Mouse (Mus musculus) neural tube, postnatal 0 days (tissue): Measurements from ENCODE around the gene Uqcr10. TPM values are rescaled to one million over a fixed set of nuclear protein-coding genes. Genes with fewer than 3 reads are reported as not detected.

Experiments used
- polyA plus RNA-seq: library from polyadenylated mRNA; unstranded; fragments of >200 nt; fragmentation: Nextera tagmentation; extraction: Ambion mirVana; gene quantifications from 2 replicates; pipeline ENCODE4 v1.2.1, GENCODE M21; 2015

The Uqcr10 gene
- polyA plus RNA-seq: 1,112 and 1,229 TPM in 2 replicates

DNA sequence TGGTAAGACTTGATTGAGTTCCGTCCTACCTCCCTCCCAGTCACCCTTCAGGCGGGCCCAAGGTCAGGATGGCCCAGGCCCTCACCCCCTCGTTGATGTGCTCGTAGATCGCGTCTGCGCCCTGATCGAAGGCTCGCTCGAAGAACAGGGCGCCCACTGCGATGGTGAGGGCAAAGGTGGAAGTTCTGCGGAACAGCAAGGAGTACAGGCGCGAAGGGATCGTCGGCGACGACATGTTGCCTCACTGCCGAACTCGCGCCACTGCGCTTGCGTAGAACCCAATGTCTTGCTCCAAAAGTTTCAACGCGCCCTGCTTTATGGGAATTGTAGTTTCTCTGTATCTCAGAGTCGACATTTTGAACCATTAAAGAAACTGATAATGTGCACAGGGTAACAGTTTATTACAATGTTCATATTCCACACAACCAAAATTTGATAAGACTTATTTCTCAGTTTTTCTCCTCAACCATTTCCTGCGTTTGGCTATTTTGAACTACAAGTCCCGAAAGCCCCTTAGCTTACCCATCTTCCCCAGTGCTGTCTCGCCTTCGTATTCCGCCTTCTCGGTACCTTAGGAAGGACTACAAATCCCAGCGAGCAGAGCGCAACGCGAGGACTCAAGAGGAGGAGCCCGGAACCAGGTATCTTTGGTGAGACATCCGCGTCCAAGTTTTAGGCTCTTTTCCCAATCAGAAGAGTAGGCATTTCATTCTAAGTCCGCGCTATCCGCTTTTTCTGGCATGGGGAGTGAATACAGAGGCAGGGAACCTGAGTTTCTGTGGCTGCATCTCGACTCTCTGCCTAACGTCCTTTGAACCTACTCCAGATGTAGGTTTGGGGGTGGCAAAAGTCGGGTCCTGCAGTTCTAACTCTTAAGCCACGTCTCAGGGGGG lies at the start of gene Uqcr10, which contains the start of gene Zmat5:
Gene Uqcr10, minus strand, starts transcription at position 271 of the 893 bp plus-strand sequence.
Gene Zmat5, plus strand, starts transcription at position 607 of the 893 bp plus-strand sequence.

DNA sequence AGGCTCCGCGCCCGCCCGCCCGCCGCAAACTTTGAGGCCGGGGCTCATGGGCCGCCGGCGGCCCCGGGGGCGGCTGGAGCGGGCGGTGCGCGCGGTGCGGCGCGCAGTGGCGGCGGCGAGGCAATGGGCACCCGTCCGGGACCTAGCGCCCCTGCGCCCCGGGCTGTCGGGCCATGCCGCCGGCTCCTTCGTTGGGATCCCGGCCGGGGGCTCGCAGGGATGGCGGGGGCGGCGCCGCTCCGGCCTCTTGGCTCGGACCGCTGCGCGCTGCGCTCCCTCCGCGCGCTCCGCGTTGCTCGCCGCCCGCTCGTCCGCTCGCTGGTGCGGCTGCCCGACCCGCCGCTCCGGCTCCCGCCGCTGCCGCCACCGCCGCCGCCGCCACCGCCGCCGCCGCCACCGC lies 42.6 kb upstream of the Uqcr10 start, which contains the start of gene Cabp7:
Gene Cabp7, minus strand, starts transcription at position 46 of the 400 bp plus-strand sequence.

Other genes with a start within 250 kb of the Uqcr10 start
- gene Mtmr3, start 109.5 kb downstream of the Uqcr10 start, polyA plus RNA-seq: 19.9 and 22.5 TPM in 2 replicates
- not detected in 2 replicates for gene Gm11032, start 84.3 kb downstream of the Uqcr10 start, polyA plus RNA-seq
- gene Ascc2, start 66.6 kb downstream of the Uqcr10 start, polyA plus RNA-seq: 15.1 and 16.0 TPM in 2 replicates
- gene Zmat5, start 336 bp upstream of the Uqcr10 start, polyA plus RNA-seq: 58.3 and 60.3 TPM in 2 replicates
- gene Cabp7, start 42.4 kb upstream of the Uqcr10 start, polyA plus RNA-seq: 12.4 and 13.4 TPM in 2 replicates
- gene Nf2, start 145.2 kb upstream of the Uqcr10 start, polyA plus RNA-seq: 43.5 and 44.8 TPM in 2 replicates
- 110 and 116 TPM in 2 replicates for gene Nipsnap1, start 169.6 kb upstream of the Uqcr10 start, polyA plus RNA-seq
- gene Thoc5, start 191.0 kb upstream of the Uqcr10 start, polyA plus RNA-seq: 31.0 and 32.6 TPM in 2 replicates
- 59.7 and 69.0 TPM in 2 replicates for gene Nefh, start 243.7 kb upstream of the Uqcr10 start, polyA plus RNA-seq